Mouse (Mus musculus): Measurements from ENCODE around the gene Adgrf3.

- TF ChIP-seq CTCF (IDR thresholded peaks at IDR 0.05; ENCODE audit: borderline replicate concordance, extremely low read depth, insufficient read depth, insufficient read length) (no peak), POLR2A (IDR thresholded peaks at IDR 0.05; ENCODE audit: borderline replicate concordance, extremely low read depth, insufficient read depth, insufficient read length, poor library complexity, severe bottlenecking) (no peak)
Observed at GRCm38 (mm10) chr5:30242410-30242809, 36.9 kb upstream of the Adgrf3 start.

All from brain, embryonic 14.5 days (tissue).